8 mouse cellular contexts compared by ENCODE assay signal in genomic region chr6:56923331-56923725, GRCm38 (mm10). TPM values are rescaled to one million over a fixed set of nuclear protein-coding genes. Genes with fewer than 3 reads are reported as not detected.
DNase-seq lines count a peak whose midpoint lies in the region; ATAC-seq and TF ChIP-seq lines count a peak whose summit lies in the region.

No protein-coding gene starts in this region.

- ATAC-seq in kidney, postnatal 0 days (replicated peaks; ENCODE audit: low FRiP score, low read depth): no peak; the same call in 1 of the 2 replicates
- ATAC-seq in forebrain, postnatal 0 days: no peak
- no peak; the same call in 1 of the 2 replicates for ATAC-seq in lung, postnatal 0 days

- H3K4me1 ChIP-seq in kidney, postnatal 0 days (replicated peaks; ENCODE audit: insufficient read depth, low read length): peaks cover 6% of the 10 kb centered on the region; the same call in 1 of the 2 replicates
- H3K4me1 ChIP-seq in bone marrow, adult 2 months (ENCODE audit: control insufficient read depth, insufficient read depth, low read length): peaks cover 5% of the 10 kb centered on the region; the same call in 1 of the 2 replicates
- peaks cover 13% of the 10 kb centered on the region; the same call in 1 of the 2 replicates for H3K4me1 ChIP-seq in forebrain, postnatal 0 days (ENCODE audit: insufficient read depth)
- no peaks in the 10 kb centered on the region for H3K4me1 ChIP-seq in lung, postnatal 0 days (ENCODE audit: insufficient read depth, low read depth, low read length)

- H3K4me3 ChIP-seq in kidney, postnatal 0 days (replicated peaks; ENCODE audit: low read depth, low read length): peak overlapping the region; percentile 80
- peak overlapping the region; percentile 99 for H3K4me3 ChIP-seq in bone marrow, adult 2 months (replicated peaks; ENCODE audit: control insufficient read depth, low read depth, low read length)
- peak overlapping the region; percentile 88 for H3K4me3 ChIP-seq in forebrain, postnatal 0 days (ENCODE audit: low read depth, low read length)
- H3K4me3 ChIP-seq in lung, postnatal 0 days (ENCODE audit: low read depth, low read length): peak overlapping the region; percentile 81

- H3K27me3 ChIP-seq in kidney, postnatal 0 days (ENCODE audit: insufficient read depth, low read length): no peaks in the 10 kb centered on the region
- H3K27me3 ChIP-seq in forebrain, postnatal 0 days (ENCODE audit: insufficient read depth, low read length): no peaks in the 10 kb centered on the region
- H3K27me3 ChIP-seq in lung, postnatal 0 days (replicated peaks; ENCODE audit: insufficient read depth, low read length): no peaks in the 10 kb centered on the region

- peak overlapping the region; percentile 71 for H3K4me2 ChIP-seq in kidney, postnatal 0 days (ENCODE audit: low read length)
- peak overlapping the region; percentile 61 for H3K4me2 ChIP-seq in forebrain, postnatal 0 days (ENCODE audit: low read depth)
- H3K4me2 ChIP-seq in lung, postnatal 0 days (replicated peaks; ENCODE audit: low read depth, low read length): peak overlapping the region; percentile 81

- no peak for TF ChIP-seq POLR2A in bone marrow, adult 2 months (IDR thresholded peaks at IDR 0.05; ENCODE audit: borderline replicate concordance, control insufficient read depth, low read depth, low read length)

- no peaks in the 10 kb centered on the region for H3K9me3 ChIP-seq in kidney, postnatal 0 days (replicated peaks; ENCODE audit: low read length)
- no peaks in the 10 kb centered on the region for H3K9me3 ChIP-seq in forebrain, postnatal 0 days (ENCODE audit: low read length)
- H3K9me3 ChIP-seq in lung, postnatal 0 days (ENCODE audit: low read length): no peaks in the 10 kb centered on the region

- peak; percentile 54 for DNase-seq in kidney, postnatal 0 days (ENCODE audit: low spot score)
- no peak for DNase-seq in kidney, adult 18-20 months
- DNase-seq in forebrain, postnatal 0 days: no peak
- DNase-seq in lung, postnatal 0 days (ENCODE audit: low spot score): peak; percentile 63
- no peak for DNase-seq in adrenal gland, adult (ENCODE audit: inconsistent age in 2 of 2, low spot score in 1 of 2)
- DNase-seq in layer of hippocampus, postnatal 36 days: no peak
- no peak for DNase-seq in left cerebral cortex, adult 8-10 months (ENCODE audit: low spot score in 2 of 2)

- no peak for TF ChIP-seq EP300 in lung, postnatal 0 days (IDR thresholded peaks at IDR 0.05)

- under 1% methylated on average over 25 of the region's 25 CpGs for WGBS in kidney, postnatal 0 days
- WGBS in bone marrow, adult 2 months: under 1% methylated on average over 25 of the region's 25 CpGs
- under 1% methylated on average over 25 of the region's 25 CpGs for WGBS in forebrain, postnatal 0 days
- WGBS in lung, postnatal 0 days: under 1% methylated on average over 25 of the region's 25 CpGs

- peak overlapping the region; percentile 76 for H3K9ac ChIP-seq in kidney, postnatal 0 days (ENCODE audit: low read depth, low read length)
- peak overlapping the region; percentile 88 for H3K9ac ChIP-seq in forebrain, postnatal 0 days
- H3K9ac ChIP-seq in lung, postnatal 0 days (replicated peaks; ENCODE audit: low read depth): peak overlapping the region; percentile 43

- H3K36me3 ChIP-seq in kidney, postnatal 0 days (ENCODE audit: insufficient read depth, low read length): no peaks in the 10 kb centered on the region
- H3K36me3 ChIP-seq in forebrain, postnatal 0 days (ENCODE audit: insufficient read depth): no peaks in the 10 kb centered on the region
- no peaks in the 10 kb centered on the region for H3K36me3 ChIP-seq in lung, postnatal 0 days (ENCODE audit: insufficient read depth, low read length)

- peak overlapping the region; percentile 90 for H3K27ac ChIP-seq in kidney, postnatal 0 days
- peak overlapping the region; percentile 93 for H3K27ac ChIP-seq in bone marrow, adult 2 months (ENCODE audit: control insufficient read depth, insufficient read depth, low read depth, low read length, poor library complexity)
- peak overlapping the region; percentile 91 for H3K27ac ChIP-seq in forebrain, postnatal 0 days (ENCODE audit: low read depth, low read length)
- H3K27ac ChIP-seq in lung, postnatal 0 days (ENCODE audit: low read length): peak overlapping the region; percentile 84

- TF ChIP-seq CTCF in kidney, postnatal 0 days (IDR thresholded peaks at IDR 0.05; ENCODE audit: low read depth): no peak
- no peak for TF ChIP-seq CTCF in bone marrow, adult 2 months (IDR thresholded peaks at IDR 0.05; ENCODE audit: control insufficient read depth, insufficient read depth, low read length)
- no peak for TF ChIP-seq CTCF in forebrain, postnatal 0 days (IDR thresholded peaks at IDR 0.05; ENCODE audit: low read depth)
- no peak for TF ChIP-seq CTCF in lung, postnatal 0 days (IDR thresholded peaks at IDR 0.05)

RNA-seq across cellular contexts. Expression of gene Nt5c3, which starts 0.4 kb away (rescaled TPM):
- 82.4 and 85.9 TPM in 2 replicates for polyA plus RNA-seq in kidney, postnatal 0 days (2015; fragmentation: Nextera tagmentation; extraction: Ambion mirVana)
- polyA plus RNA-seq in bone marrow, adult 2 months (2011; ENCODE audit: insufficient read depth, insufficient read length, low replicate concordance, missing spikeins): 188 and 205 TPM in 2 replicates
- total RNA-seq in forebrain, postnatal 0 days (2014; rRNA removed): 114 and 119 TPM in 2 replicates
- 197 and 225 TPM in 2 replicates for polyA plus RNA-seq in forebrain, postnatal 0 days (2015; fragmentation: Nextera tagmentation; extraction: Ambion mirVana)
- 46.4 and 46.6 TPM in 2 replicates for polyA plus RNA-seq in lung, postnatal 0 days (2015; fragmentation: Nextera tagmentation; extraction: Ambion mirVana)
- 10 to 100 TPM; 37.6 to 42.9 TPM for total RNA-seq in layer of hippocampus, postnatal 36 days (2021)
- total RNA-seq in left cerebral cortex, adult 8-10 months (2022): 10 to 100 TPM; 51.4 to 61.2 (median 57.9) TPM

RNA-seq across cellular contexts. Expression of gene Vmn1r4, which starts 0.5 kb away (rescaled TPM):
- polyA plus RNA-seq in kidney, postnatal 0 days (2015; fragmentation: Nextera tagmentation; extraction: Ambion mirVana): 0.28 and 0.62 TPM in 2 replicates
- 0.63 TPM in 1 of 2 replicates, not detected in the other for polyA plus RNA-seq in bone marrow, adult 2 months (2011; ENCODE audit: insufficient read depth, insufficient read length, low replicate concordance, missing spikeins)
- total RNA-seq in forebrain, postnatal 0 days (2014; rRNA removed): 0.31 and 1.00 TPM in 2 replicates
- polyA plus RNA-seq in forebrain, postnatal 0 days (2015; fragmentation: Nextera tagmentation; extraction: Ambion mirVana): 0.67 and 0.73 TPM in 2 replicates
- polyA plus RNA-seq in lung, postnatal 0 days (2015; fragmentation: Nextera tagmentation; extraction: Ambion mirVana): 0.14 and 0.17 TPM in 2 replicates
- under 1 TPM; 0.25 to 0.27 TPM for total RNA-seq in layer of hippocampus, postnatal 36 days (2021)
- under 1 TPM; 0.17 to 0.91 (median 0.44) TPM for total RNA-seq in left cerebral cortex, adult 8-10 months (2022)

RNA-seq across cellular contexts. Expression of gene Vmn1r5, which starts 46.7 kb away (rescaled TPM):
- not detected in 2 replicates for polyA plus RNA-seq in kidney, postnatal 0 days (2015; fragmentation: Nextera tagmentation; extraction: Ambion mirVana)
- not detected in 2 replicates for polyA plus RNA-seq in bone marrow, adult 2 months (2011; ENCODE audit: insufficient read depth, insufficient read length, low replicate concordance, missing spikeins)
- not detected in 2 replicates for total RNA-seq in forebrain, postnatal 0 days (2014; rRNA removed)
- polyA plus RNA-seq in forebrain, postnatal 0 days (2015; fragmentation: Nextera tagmentation; extraction: Ambion mirVana): not detected in 2 replicates
- polyA plus RNA-seq in lung, postnatal 0 days (2015; fragmentation: Nextera tagmentation; extraction: Ambion mirVana): not detected in 2 replicates
- total RNA-seq in layer of hippocampus, postnatal 36 days (2021): not detected
- total RNA-seq in left cerebral cortex, adult 8-10 months (2022): not detected

Comparison
In these comparisons a context has a peak if more than half of its experiments do, and no peak if none do; other contexts are left out.
1. DNase-seq: peak in kidney, postnatal 0 days (single experiment) and lung, postnatal 0 days (single experiment); none in kidney, adult 18-20 months (single experiment), forebrain, postnatal 0 days (single experiment), adrenal gland, adult (0 of 2), layer of hippocampus, postnatal 36 days (0 of 2) and left cerebral cortex, adult 8-10 months (0 of 2).
2. Peak in every context shown above with its lines, with median percentiles within 50 percentile points of each other: H3K27ac ChIP-seq, H3K4me2 ChIP-seq, H3K4me3 ChIP-seq and H3K9ac ChIP-seq.